Mouse (Mus musculus) liver, postnatal 0 days (tissue): ENCODE data around the gene Samd1.

Source experiments
- CTCF ChIP-seq: sonication (generic); IDR thresholded peaks from 2 replicates; pipeline ENCODE4 v1.5.1; 2016; ENCODE audit warnings: antibody characterized with exemption, low read depth
- EP300 ChIP-seq: IDR thresholded peaks from 2 replicates; pipeline ENCODE4 v1.6.1; 2016; ENCODE audit warnings: antibody characterized with exemption, low read depth, mild to moderate bottlenecking

DNA sequence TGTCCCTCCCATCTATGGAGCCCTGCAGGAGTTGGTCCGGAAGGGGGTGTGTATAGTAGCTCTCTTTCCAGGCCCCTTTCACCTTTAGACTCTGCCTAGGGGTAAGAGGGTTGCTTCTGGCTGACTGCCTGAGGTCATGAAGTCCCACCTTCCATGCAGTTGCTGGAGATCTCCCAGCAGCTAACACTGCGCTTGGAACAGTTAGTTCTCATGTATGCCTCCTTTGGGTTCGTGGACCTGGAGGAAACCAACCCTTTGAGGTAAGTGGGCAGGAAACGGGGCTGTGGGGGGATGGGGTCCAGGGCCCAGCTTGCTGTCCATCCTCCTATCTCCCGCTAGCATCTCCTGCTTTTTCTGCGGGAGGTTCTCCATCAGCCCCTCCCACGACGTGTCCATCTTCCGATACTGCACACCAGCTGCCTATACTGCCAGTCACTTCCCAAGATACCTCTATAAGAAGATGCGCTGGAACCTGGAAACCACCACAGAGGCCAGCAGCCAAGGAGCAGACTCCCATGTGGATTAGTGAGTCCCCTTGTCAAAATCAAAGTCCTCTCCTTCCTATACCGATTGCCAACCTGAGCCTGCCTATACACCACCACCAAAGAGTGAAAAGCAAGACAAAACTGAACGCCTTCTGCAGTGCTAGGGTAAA is 5.6 kb downstream of the Samd1 start:
- TF ChIP-seq CTCF: no peak
- TF ChIP-seq EP300: no peak
